Mouse (Mus musculus) limb, embryonic 11.5 days (tissue): ENCODE data around the gene Anapc5. TPM values are rescaled to one million over a fixed set of nuclear protein-coding genes. Genes with fewer than 3 reads are reported as not detected.

ENCODE experiments used
- ATAC-seq: fragments of 200-750 bp; cut with Nextera tagmentation; 2 replicates; pipeline ENCODE4 v1.8.0; 2017; ENCODE audit warnings: low read depth; ENCODE audit not compliant: insufficient number of reproducible peaks, low FRiP score, low TSS enrichment
- DNase-seq: peaks from one replicate; pipeline ENCODE4 v3.0.0-alpha.2; 2015; ENCODE audit warnings: low spot score
- H3K27ac ChIP-seq: fragments of 300-500 bp; sonication (generic); replicated peaks from 2 replicates; pipeline ENCODE4 v1.5.1; 2014; ENCODE audit warnings: low read depth, mild to moderate bottlenecking, low read length
- H3K27me3 ChIP-seq: fragments of 300-500 bp; sonication (generic); 2 replicates; pipeline ENCODE4 v1.6.1; 2014; ENCODE audit warnings: mild to moderate bottlenecking, low read length, mixed read lengths; ENCODE audit not compliant: control insufficient read depth, insufficient read depth
- H3K36me3 ChIP-seq: fragments of 300-500 bp; sonication (generic); 2 replicates; pipeline ENCODE4 v1.6.1; 2014; ENCODE audit warnings: mild to moderate bottlenecking, low read length, moderate library complexity, mixed read lengths; ENCODE audit not compliant: control insufficient read depth, insufficient read depth
- H3K4me1 ChIP-seq: fragments of 300-500 bp; sonication (generic); 2 replicates; pipeline ENCODE4 v1.6.1; 2014; ENCODE audit warnings: low read length, mixed read lengths; ENCODE audit not compliant: control insufficient read depth, insufficient read depth
- H3K4me2 ChIP-seq: fragments of 300-500 bp; sonication (generic); 2 replicates; pipeline ENCODE4 v1.6.1; 2014; ENCODE audit warnings: low read depth, mild to moderate bottlenecking, moderate library complexity; ENCODE audit not compliant: severe bottlenecking
- H3K4me3 ChIP-seq: fragments of 300-500 bp; sonication (generic); 2 replicates; pipeline ENCODE4 v1.5.1; 2014; ENCODE audit warnings: low read depth, low read length
- H3K9ac ChIP-seq: fragments of 300-500 bp; sonication (generic); 2 replicates; pipeline ENCODE4 v1.6.1; 2014; ENCODE audit warnings: mild to moderate bottlenecking, low read length
- H3K9me3 ChIP-seq: fragments of 300-500 bp; sonication (generic); 2 replicates; pipeline ENCODE4 v1.6.1; 2016; ENCODE audit warnings: low read length; ENCODE audit not compliant: control insufficient read depth
- whole genome bisulfite sequencing: fragments of 180-500 bp; shearing (Covaris S2); extraction: QIAGEN DNeasy Blood & Tissue Kit; methylation state at CpG from one replicate; pipeline ENCODE4 v1.1.7; 2014; 5-methylcytosine and 5-hydroxymethylcytosine counted together
- polyA plus RNA-seq: library from polyadenylated mRNA; unstranded; fragments of >200 nt; fragmentation: Nextera tagmentation; extraction: Ambion mirVana; gene quantifications from 2 replicates; pipeline ENCODE4 v1.2.1, GENCODE M21; 2014

Gene Anapc5
- polyA plus RNA-seq, 1 experiment from 2014 or later = 490 TPM

DNA sequence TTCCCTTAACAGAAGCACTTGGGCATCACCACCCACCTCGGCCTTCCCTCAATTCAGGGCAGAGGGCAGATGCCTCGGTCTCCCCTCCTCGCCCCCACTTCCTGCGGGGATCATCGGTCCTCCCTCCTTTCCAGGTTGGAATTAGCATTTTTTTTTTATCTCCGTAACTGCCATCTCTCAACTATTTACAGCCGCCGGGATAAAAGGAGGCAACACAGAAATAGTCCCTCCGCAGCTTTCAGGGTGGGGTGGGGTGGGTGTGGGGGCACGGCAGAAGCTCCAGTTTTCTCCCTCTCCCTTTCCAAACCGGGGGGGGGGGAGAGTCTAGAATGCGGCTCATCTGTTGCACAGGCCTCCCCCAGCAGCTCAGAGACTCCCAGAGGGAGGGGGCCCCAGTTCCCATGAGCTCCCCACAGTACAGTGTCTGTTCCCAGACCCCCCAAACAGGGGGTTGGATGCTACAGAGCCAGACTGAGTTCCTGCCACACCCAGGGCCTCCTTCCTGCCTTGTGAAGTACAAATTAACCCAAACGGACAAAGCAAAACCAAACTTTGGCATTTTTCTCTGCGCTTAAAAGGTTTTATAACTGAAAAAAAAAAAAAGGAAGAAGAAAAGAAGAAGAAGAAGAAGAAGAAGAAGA lies 45.4 kb downstream of the Anapc5 start:
- Histone ChIP-seq H3K4me3 (no peak overlapping the region), H3K36me3 (peaks cover 4% of the 10 kb centered on the region; the same call in 1 of the 2 replicates), H3K27ac (no peak overlapping the region), H3K4me2 (no peak overlapping the region), H3K9ac (no peak overlapping the region), H3K27me3 (no peaks in the 10 kb centered on the region), H3K9me3 (0 out of 2 replicates have a peak, but pooled peaks cover 6% of the 10 kb centered on the region), H3K4me1 (peaks cover 9% of the 10 kb centered on the region)
- DNase-seq = no peak
- 79% methylated on average over 12 of the region's 14 CpGs for WGBS
- no peak for ATAC-seq

DNA sequence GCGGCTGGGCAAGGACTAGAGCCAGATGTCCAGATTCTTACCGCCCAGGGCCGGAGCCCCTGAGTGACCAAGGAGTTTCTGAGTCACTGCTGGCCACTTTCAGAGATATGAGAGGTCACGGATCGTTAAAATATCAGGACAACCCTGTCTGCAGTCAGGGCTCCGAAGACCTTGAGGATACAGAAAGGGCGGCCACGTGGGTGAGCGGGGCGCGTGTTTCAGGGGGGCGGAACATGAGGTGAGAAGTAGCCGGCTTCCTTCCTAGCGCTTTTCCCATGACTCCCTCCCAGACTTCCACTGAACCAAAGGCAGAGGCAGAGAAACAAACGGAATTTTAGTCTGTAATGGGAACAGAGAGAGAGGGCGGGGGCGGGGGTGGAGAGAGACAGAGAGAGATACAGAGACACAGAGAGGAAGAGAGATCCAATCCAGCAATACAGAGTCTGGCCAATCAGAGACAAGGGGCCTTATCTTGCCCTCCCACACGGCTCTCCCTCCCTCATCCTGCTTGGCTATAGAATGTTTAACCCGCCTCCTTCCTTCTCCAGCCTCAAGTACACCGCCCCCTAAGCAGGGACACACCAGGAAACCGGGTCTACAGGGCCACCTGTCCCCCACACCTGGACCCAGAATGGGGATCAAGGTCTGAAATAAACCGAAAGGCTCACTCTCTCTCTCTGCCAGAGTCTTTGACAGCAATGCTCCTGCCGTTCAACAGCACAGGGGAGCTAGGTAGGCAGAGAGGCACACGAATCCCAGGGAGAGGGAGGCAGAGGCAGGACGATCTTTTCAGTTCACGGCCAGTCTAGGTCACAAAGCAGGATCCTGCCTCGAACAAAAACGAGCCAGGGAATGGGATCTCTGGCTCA lies 46.2 kb downstream of the Anapc5 start:
- H3K9me3 ChIP-seq = 0 out of 2 replicates have a peak, but pooled peaks cover 6% of the 10 kb centered on the region
- peaks cover 4% of the 10 kb centered on the region; the same call in 1 of the 2 replicates for H3K36me3 ChIP-seq
- H3K4me1 ChIP-seq = peaks cover 11% of the 10 kb centered on the region
- no peak overlapping the region for H3K9ac ChIP-seq
- no peaks in the 10 kb centered on the region for H3K27me3 ChIP-seq
- no peak overlapping the region for H3K4me2 ChIP-seq
- DNase-seq = no peak
- 79% methylated on average over 28 of the region's 28 CpGs for WGBS
- ATAC-seq = no peak
- no peak overlapping the region for H3K27ac ChIP-seq
- no peak overlapping the region for H3K4me3 ChIP-seq

DNA sequence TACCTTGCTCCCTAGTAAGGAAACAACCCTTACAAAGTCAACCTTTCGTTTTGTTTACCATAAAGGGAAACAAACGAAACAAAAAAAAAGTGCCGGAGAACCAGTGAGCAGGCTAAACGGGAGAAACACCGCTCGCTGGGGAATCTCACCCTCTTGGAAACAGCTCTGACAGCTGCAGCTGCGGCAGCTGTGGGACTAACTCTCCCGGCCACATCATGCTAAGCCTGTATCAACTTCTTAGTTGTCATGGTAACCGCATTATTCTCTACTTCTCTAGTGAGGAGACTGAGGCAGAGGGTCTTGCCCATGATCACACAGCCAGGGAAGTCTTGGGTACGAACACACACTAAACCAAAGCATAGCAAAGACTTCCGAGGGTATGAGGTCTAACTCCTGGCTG lies 47.4 kb downstream of the Anapc5 start:
- no peak for ATAC-seq
- H3K4me2 ChIP-seq = no peak overlapping the region

DNA sequence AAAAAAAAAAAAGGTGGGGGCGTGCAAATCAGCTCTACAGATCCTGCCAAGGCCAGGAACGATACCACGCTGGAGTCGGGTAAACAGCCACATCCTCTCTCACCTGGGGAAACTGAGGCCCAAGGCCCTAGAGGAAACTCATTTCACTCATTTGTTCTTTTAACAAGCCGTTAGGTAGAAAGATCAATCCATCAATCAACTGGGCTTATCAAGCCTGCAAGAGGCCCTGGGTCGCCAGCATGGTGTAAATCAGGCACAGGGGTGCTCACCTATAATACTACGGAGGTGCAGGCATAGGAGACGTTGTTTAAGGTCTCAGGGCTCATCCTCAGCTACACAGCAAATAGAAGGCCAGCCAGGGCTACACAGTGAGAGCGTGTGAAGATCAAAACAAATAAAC lies 49.7 kb downstream of the Anapc5 start:
- DNase-seq (no peak), ATAC-seq (no peak)
- Histone ChIP-seq H3K9me3 (peaks cover 5% of the 10 kb centered on the region; the same call in 1 of the 2 replicates), H3K4me1 (peaks cover 4% of the 10 kb centered on the region), H3K4me3 (no peak overlapping the region), H3K27ac (no peak overlapping the region), H3K4me2 (no peak overlapping the region), H3K9ac (no peak overlapping the region), H3K27me3 (no peaks in the 10 kb centered on the region), H3K36me3 (peaks cover 4% of the 10 kb centered on the region; the same call in 1 of the 2 replicates)
- 84% methylated on average over 9 of the region's 9 CpGs for WGBS

More for the DNA sequence above, 47.4 kb downstream of the Anapc5 start:
- H3K36me3 ChIP-seq = peaks cover 4% of the 10 kb centered on the region; the same call in 1 of the 2 replicates
- H3K9me3 ChIP-seq = peaks cover 6% of the 10 kb centered on the region; the same call in 1 of the 2 replicates
- DNase-seq = no peak
- H3K27me3 ChIP-seq = no peaks in the 10 kb centered on the region
- H3K27ac ChIP-seq = no peak overlapping the region
- H3K9ac ChIP-seq = no peak overlapping the region
- H3K4me3 ChIP-seq = no peak overlapping the region
- peaks cover 11% of the 10 kb centered on the region for H3K4me1 ChIP-seq
- 91% methylated on average over 11 of the region's 11 CpGs for WGBS

DNA sequence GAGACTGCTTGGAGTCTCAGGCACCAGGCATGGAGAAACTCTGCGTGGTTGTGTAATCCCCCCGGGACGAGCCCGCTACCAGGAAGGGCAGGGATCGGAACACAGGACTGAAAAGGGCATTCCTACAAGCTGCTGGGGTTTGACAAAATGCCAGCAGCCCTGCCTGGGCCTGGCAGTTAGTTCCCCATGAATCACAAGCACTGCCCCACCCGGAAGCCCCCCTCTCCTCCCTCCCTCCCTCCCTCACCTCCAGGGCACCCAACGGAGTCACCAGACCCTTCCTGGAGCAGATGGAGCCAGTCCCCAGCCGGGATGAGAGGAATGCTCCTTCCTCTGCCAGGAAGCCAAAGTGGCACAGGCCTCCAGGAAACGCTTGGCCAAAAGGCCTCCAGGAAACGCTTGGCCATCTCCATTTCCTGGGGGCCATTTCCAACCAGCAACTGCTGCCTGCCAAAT lies 50.3 kb downstream of the Anapc5 start:
- peaks cover 4% of the 10 kb centered on the region; the same call in 1 of the 2 replicates for H3K36me3 ChIP-seq
- WGBS = 59% methylated on average over 10 of the region's 10 CpGs

DNA sequence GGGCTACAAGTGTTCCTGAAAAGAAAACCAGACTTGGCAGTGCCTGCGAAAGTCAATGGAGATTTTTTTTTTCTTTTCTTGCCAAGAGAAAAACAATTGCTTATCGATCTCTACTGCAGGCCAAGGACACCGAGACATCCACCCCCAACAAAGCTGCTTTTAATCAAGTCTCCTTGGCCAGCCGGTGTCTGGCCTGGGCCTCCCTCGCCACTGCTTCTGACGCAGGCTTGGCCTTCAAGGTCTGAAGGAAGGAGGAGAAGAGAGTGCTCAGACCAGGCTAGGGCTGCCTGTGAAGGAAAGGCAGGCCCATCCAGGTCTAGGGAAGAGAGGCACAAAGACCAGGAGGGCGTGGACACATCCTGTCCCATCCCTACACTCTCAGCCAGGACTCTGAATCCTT lies 50.8 kb downstream of the Anapc5 start:
- WGBS = 81% methylated on average over 7 of the region's 7 CpGs
- H3K9ac ChIP-seq = no peak overlapping the region
- no peak overlapping the region for H3K4me2 ChIP-seq
- DNase-seq = no peak
- H3K27me3 ChIP-seq = no peaks in the 10 kb centered on the region
- peaks cover 4% of the 10 kb centered on the region for H3K4me1 ChIP-seq
- H3K27ac ChIP-seq = 0 out of 2 replicates have a peak overlapping the region, but pooled peaks have one; percentile 47
- peaks cover 3% of the 10 kb centered on the region; the same call in 1 of the 2 replicates for H3K9me3 ChIP-seq
- ATAC-seq = no peak
- H3K4me3 ChIP-seq = no peak overlapping the region
- peaks cover 4% of the 10 kb centered on the region; the same call in 1 of the 2 replicates for H3K36me3 ChIP-seq

More for the DNA sequence above, 50.3 kb downstream of the Anapc5 start:
- peaks cover 4% of the 10 kb centered on the region for H3K4me1 ChIP-seq
- no peak overlapping the region for H3K9ac ChIP-seq
- no peak overlapping the region for H3K4me2 ChIP-seq
- H3K9me3 ChIP-seq = peaks cover 3% of the 10 kb centered on the region; the same call in 1 of the 2 replicates
- H3K4me3 ChIP-seq = no peak overlapping the region
- DNase-seq (no peak), ATAC-seq (no peak)
- H3K27me3 ChIP-seq = no peaks in the 10 kb centered on the region
- no peak overlapping the region for H3K27ac ChIP-seq

DNA sequence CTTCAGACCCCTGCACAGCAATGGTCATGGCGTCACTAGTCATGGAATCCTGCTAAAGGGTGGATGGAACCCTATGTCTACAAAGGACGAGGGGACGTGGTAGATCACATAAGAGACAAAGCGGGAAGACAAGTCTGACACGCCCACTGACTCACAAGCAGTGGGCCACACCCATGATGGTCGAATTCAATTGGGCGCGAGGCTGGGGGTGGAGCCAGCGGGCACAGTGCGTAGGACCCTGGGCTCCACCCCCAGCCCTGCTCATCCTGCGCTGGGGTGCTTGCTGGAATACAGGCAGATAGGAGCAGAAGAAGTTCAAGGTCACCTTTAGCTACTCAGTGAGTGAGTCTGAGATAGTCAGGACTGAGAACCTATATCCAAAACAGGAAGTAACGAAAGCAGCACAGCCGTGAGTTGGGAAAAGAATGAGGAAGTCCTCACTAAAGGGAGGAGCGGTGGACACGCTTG lies 52.0 kb downstream of the Anapc5 start:
- Histone ChIP-seq H3K9me3 (peaks cover 3% of the 10 kb centered on the region; the same call in 1 of the 2 replicates), H3K27ac (no peak overlapping the region), H3K9ac (no peak overlapping the region), H3K4me3 (no peak overlapping the region), H3K4me2 (no peak overlapping the region), H3K36me3 (peaks cover 4% of the 10 kb centered on the region; the same call in 1 of the 2 replicates), H3K27me3 (no peaks in the 10 kb centered on the region), H3K4me1 (peaks cover 4% of the 10 kb centered on the region)
- WGBS = 91% methylated on average over 15 of the region's 15 CpGs
- ATAC-seq (no peak), DNase-seq (no peak)

DNA sequence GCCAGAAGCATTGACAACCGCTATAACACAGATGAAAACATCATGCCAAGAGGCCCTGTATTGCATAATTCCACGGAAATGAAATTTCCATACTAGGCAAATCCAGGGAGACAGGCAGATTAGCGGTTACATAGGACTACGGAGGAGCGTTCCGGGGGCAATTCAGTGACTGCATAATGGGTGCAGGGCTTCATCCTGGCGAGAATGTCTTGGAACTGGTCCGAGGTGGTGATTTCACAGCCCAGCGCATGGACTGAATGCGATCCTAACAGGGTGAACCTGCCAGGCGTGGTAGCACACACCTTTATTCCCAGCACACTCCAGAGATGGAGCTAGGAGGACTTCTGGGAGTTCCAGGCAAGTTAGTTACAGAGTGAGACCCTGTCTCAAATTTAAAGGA lies 53.9 kb downstream of the Anapc5 start:
- Histone ChIP-seq H3K4me1 (peaks cover 4% of the 10 kb centered on the region), H3K27me3 (no peaks in the 10 kb centered on the region), H3K4me3 (no peak overlapping the region), H3K27ac (no peak overlapping the region), H3K4me2 (no peak overlapping the region), H3K9me3 (no peaks in the 10 kb centered on the region; the same call in 1 of the 2 replicates), H3K9ac (no peak overlapping the region), H3K36me3 (peaks cover 2% of the 10 kb centered on the region; the same call in 1 of the 2 replicates)
- WGBS = 96% methylated on average over 11 of the region's 11 CpGs
- ATAC-seq = no peak
- no peak for DNase-seq
